Mouse (Mus musculus) CH12.LX (cell line): ENCODE results near the gene Cnnm3. TPM values are rescaled to one million over a fixed set of nuclear protein-coding genes. Genes with fewer than 3 reads are reported as not detected.

ENCODE experiments used
- DNase-seq: peaks from one replicate; pipeline ENCODE4 v3.0.0-alpha.2; 2013; ENCODE audit errors: extremely low read depth
- H3K27ac ChIP-seq: 2 replicates; pipeline ENCODE4 v1.5.1; 2012; ENCODE audit warnings: low read depth, mild to moderate bottlenecking, control low read depth, moderate library complexity; ENCODE audit not compliant: insufficient read depth
- H3K27me3 ChIP-seq: replicated peaks from 2 replicates; pipeline ENCODE3; 2012; ENCODE audit warnings: inconsistent platforms
- H3K36me3 ChIP-seq, 2 experiments: replicated peaks in 1 of 2; 2 replicates each; pipeline versions ENCODE3 to v1.6.1; 2012; ENCODE audit warnings: inconsistent platforms in 1 of 2, low read length in 1 of 2, mild to moderate bottlenecking in 1 of 2, mixed read lengths in 1 of 2, moderate library complexity in 1 of 2; ENCODE audit not compliant: control insufficient read depth in 1 of 2, insufficient read depth in 1 of 2
- H3K4me1 ChIP-seq, 2 experiments: 2 replicates each; pipeline ENCODE4 v1.6.1; 2012; ENCODE audit warnings: inconsistent platforms in 1 of 2, moderate library complexity in 1 of 2; ENCODE audit not compliant: insufficient read depth in 2 of 2, control insufficient read depth in 1 of 2
- H3K4me2 ChIP-seq: 2 replicates; pipeline ENCODE4 v1.6.1; 2012; ENCODE audit warnings: low read depth, mild to moderate bottlenecking, control low read depth; ENCODE audit not compliant: poor library complexity, insufficient read depth, severe bottlenecking
- H3K4me3 ChIP-seq, 3 experiments: fragments of 150-350 bp in 1 of 3; sonication (generic) in 1 of 3; replicated peaks in 1 of 3; 2 replicates each; pipeline versions ENCODE3 to v1.5.1; 2011 to 2012; ENCODE audit warnings: low read depth in 2 of 3, low read length in 2 of 3, mild to moderate bottlenecking in 2 of 3, moderate library complexity in 2 of 3, control low read depth in 1 of 3, improper control_type of control experiment in 1 of 3, inconsistent platforms in 1 of 3, mixed read lengths in 1 of 3; ENCODE audit not compliant: poor library complexity in 1 of 3
- H3K79me2 ChIP-seq: replicated peaks from 2 replicates; pipeline ENCODE4 v1.6.1; 2012; ENCODE audit warnings: mild to moderate bottlenecking, moderate library complexity; ENCODE audit not compliant: control insufficient read depth, poor library complexity, insufficient read depth, severe bottlenecking; ENCODE audit errors: extremely low read depth
- H3K9ac ChIP-seq: 2 replicates; pipeline ENCODE4 v1.6.1; 2012; ENCODE audit warnings: low read depth, mild to moderate bottlenecking, control low read depth, moderate library complexity; ENCODE audit not compliant: insufficient read depth
- H3K9me3 ChIP-seq: replicated peaks from 2 replicates; pipeline ENCODE3; 2012; ENCODE audit warnings: low read length, inconsistent platforms, mixed read lengths
- CHD2 ChIP-seq: IDR thresholded peaks from 2 replicates; pipeline ENCODE4 v1.6.1; 2011; ENCODE audit warnings: low read length, improper control_type of control experiment
- CTCF ChIP-seq, 2 experiments: IDR thresholded peaks in 1 of 2; conservative IDR thresholded peaks in 1 of 2; 2 replicates each; pipeline ENCODE4 v1.5.1; 2011 to 2012; ENCODE audit warnings: low read depth in 2 of 2, low read length in 2 of 2, improper control_type of control experiment in 1 of 2, inconsistent platforms in 1 of 2, mild to moderate bottlenecking in 1 of 2, moderate library complexity in 1 of 2
- E2F4 ChIP-seq: IDR thresholded peaks from 2 replicates; pipeline ENCODE4 v1.6.1; 2011; ENCODE audit warnings: low read depth, low read length, improper control_type of control experiment; ENCODE audit not compliant: insufficient replicate concordance
- EP300 ChIP-seq: IDR thresholded peaks from 2 replicates; pipeline ENCODE4 v1.6.1; 2011; ENCODE audit warnings: low read length, improper control_type of control experiment
- KAT2A ChIP-seq: IDR thresholded peaks from 2 replicates; pipeline ENCODE4 v1.6.1; 2012; ENCODE audit warnings: low read length, improper control_type of control experiment, inconsistent platforms; ENCODE audit not compliant: insufficient replicate concordance
- MAX ChIP-seq: IDR thresholded peaks from 2 replicates; pipeline ENCODE4 v1.6.1; 2011; ENCODE audit warnings: low read length, improper control_type of control experiment
- MXI1 ChIP-seq: IDR thresholded peaks from 2 replicates; pipeline ENCODE4 v1.6.1; 2011; ENCODE audit warnings: mild to moderate bottlenecking, low read depth, low read length, improper control_type of control experiment
- PAX5 ChIP-seq: IDR thresholded peaks from 2 replicates; pipeline ENCODE4 v1.6.1; 2012; ENCODE audit warnings: low read length, inconsistent platforms, mixed read lengths
- POLR2A ChIP-seq: IDR thresholded peaks from 2 replicates; pipeline ENCODE4 v1.6.1; 2011; ENCODE audit warnings: low read depth, mild to moderate bottlenecking, improper control_type of control experiment, low read length
- RCOR1 ChIP-seq: conservative IDR thresholded peaks from 2 replicates; pipeline ENCODE4 v1.6.1; 2012; ENCODE audit warnings: low read depth, mild to moderate bottlenecking, inconsistent platforms, low read length, improper control_type of control experiment
- TCF12 ChIP-seq: IDR thresholded peaks from 2 replicates; pipeline ENCODE4 v1.6.1; 2014; ENCODE audit warnings: low read depth, mild to moderate bottlenecking, inconsistent platforms, low read length, improper control_type of control experiment
- UBTF ChIP-seq: IDR thresholded peaks from 2 replicates; pipeline ENCODE4 v1.6.1; 2012; ENCODE audit warnings: low read depth, mild to moderate bottlenecking, inconsistent platforms, low read length, improper control_type of control experiment, moderate library complexity
- USF1 ChIP-seq: IDR thresholded peaks from 2 replicates; pipeline ENCODE4 v1.6.1; 2014; ENCODE audit warnings: low read depth, mild to moderate bottlenecking, inconsistent platforms, low read length, improper control_type of control experiment
- ZMIZ1 ChIP-seq: IDR thresholded peaks from 2 replicates; pipeline ENCODE4 v1.6.1; 2012; ENCODE audit warnings: low read depth, mild to moderate bottlenecking, inconsistent platforms, low read length, improper control_type of control experiment
- dilution Hi-C: fragments of 300-500 bp; cut with MboI; formaldehyde crosslinking; loops from 2 replicates; pipeline ENCODE4 v1.14.3; 2020; ENCODE audit warnings: low sequenced_read_pairs; ENCODE audit not compliant: extremely low pct_unique_long_range_greater_than_20kb, extremely low pct_ligation_motif_present
- in situ Hi-C: fragments of 300-500 bp; cut with MboI; formaldehyde crosslinking; loops from 3 replicates; pipeline ENCODE4 v1.14.3; 2019; ENCODE audit warnings: low sequenced_read_pairs, low pct_ligation_motif_present, low pct_unique_long_range_greater_than_20kb, mixed read lengths
- polyA plus RNA-seq: library from polyadenylated mRNA; unstranded; fragments of >175 nt; gene quantifications from 2 replicates; pipeline ENCODE4 v1.2.1, GENCODE M21; 2012; ENCODE audit warnings: low read depth; ENCODE audit not compliant: insufficient read length
- total RNA-seq, 2 experiments: library from RNA; depleted of rRNA; stranded (reverse); fragments of 300-350 nt in 1 of 2; fragments of >200 nt in 1 of 2; gene quantifications; 2 replicates each; pipeline ENCODE4 v1.2.3; 2012 to 2014

Cnnm3 gene
- total and polyA plus RNA-seq, 3 experiments: 3.0 to 9.2 (median 8.8) TPM

GRCm38 (mm10) chr1:36574196-36574955 lies 62.7 kb downstream of the Cnnm3 start:
- Histone ChIP-seq H3K27me3 (no peaks in the 10 kb centered on the region), H3K4me2 (no peak overlapping the region), H3K9me3 (no peaks in the 10 kb centered on the region), H3K36me3 (no peaks in the 10 kb centered on the region), H3K4me3 (no peak overlapping the region), H3K27ac (no peak overlapping the region), H3K4me1 (peaks cover 2 to 21% of the 10 kb centered on the region in 2 experiments; a peak in 3 of 4 replicates), H3K9ac (no peak overlapping the region), H3K79me2 (no peaks in the 10 kb centered on the region)
- in situ Hi-C loops (no loop called here), dilution Hi-C loops (no loop called here)
- TF ChIP-seq CTCF (conservative IDR thresholded peaks at IDR 0.05 in 1 of 2, IDR thresholded peaks at IDR 0.05 in 1 of 2; ENCODE audit: low read depth in 2 of 2, low read length in 2 of 2) (no peak), CHD2 (0 out of 2 replicates have a peak, but pooled peaks have one; percentile 41)
- no peak for DNase-seq

- dilution Hi-C loops (no loop called here), in situ Hi-C loops (no loop called here)
- DNase-seq: no peak
- Histone ChIP-seq H3K27ac (no peak overlapping the region), H3K4me1 (peaks cover 2 to 23% of the 10 kb centered on the region in 2 experiments; a peak in 3 of 4 replicates), H3K9me3 (no peaks in the 10 kb centered on the region), H3K9ac (no peak overlapping the region), H3K79me2 (no peaks in the 10 kb centered on the region), H3K36me3 (no peaks in the 10 kb centered on the region), H3K4me2 (no peak overlapping the region), H3K27me3 (no peaks in the 10 kb centered on the region), H3K4me3 (no peak overlapping the region)
- TF ChIP-seq ZMIZ1 (no peak), CTCF (conservative IDR thresholded peaks at IDR 0.05 in 1 of 2, IDR thresholded peaks at IDR 0.05 in 1 of 2; ENCODE audit: low read depth in 2 of 2, low read length in 2 of 2) (no peak), PAX5 (no peak), UBTF (no peak), E2F4 (no peak), POLR2A (no peak), MAX (no peak), USF1 (no peak)
These were observed 63.7 kb downstream of the Cnnm3 start for GRCm38 (mm10) chr1:36575347-36575746.

- TF ChIP-seq KAT2A (no peak), MXI1 (no peak), E2F4 (no peak), TCF12 (no peak), EP300 (no peak), RCOR1 (no peak), UBTF (no peak)
- TF ChIP-seq, all 38 proteins: peak for 0
- H3K4me1 ChIP-seq: peaks cover 0 to 18% of the 10 kb centered on the region in 2 experiments; a peak in 2 of 4 replicates
- H3K9me3 ChIP-seq: no peaks in the 10 kb centered on the region
- dilution Hi-C loops (no loop called here), in situ Hi-C loops (no loop called here)
- no peak overlapping the region for H3K4me3 ChIP-seq
- H3K27ac ChIP-seq: no peak overlapping the region
- H3K9ac ChIP-seq: no peak overlapping the region
- H3K36me3 ChIP-seq: no peaks in the 10 kb centered on the region
- no peak for DNase-seq
- H3K4me2 ChIP-seq: no peak overlapping the region
- peaks cover 6% of the 10 kb centered on the region for H3K27me3 ChIP-seq
- H3K79me2 ChIP-seq: no peaks in the 10 kb centered on the region
These were observed 65.5 kb downstream of the Cnnm3 start for GRCm38 (mm10) chr1:36576991-36577675.
